Mouse (Mus musculus) brain, embryonic 14.5 days (tissue): ENCODE data around the gene Gm20661.
A peak's percentile ranks its signal among the peaks of the same experiment; 100 is the strongest.

Source experiments
- CTCF ChIP-seq: fragments of 200-500 bp; IDR thresholded peaks from 2 replicates; pipeline ENCODE4 v1.5.1; 2012; ENCODE audit warnings: inconsistent platforms, mild to moderate bottlenecking, moderate library complexity, borderline replicate concordance; ENCODE audit not compliant: insufficient read depth, insufficient read length; ENCODE audit errors: extremely low read depth
- POLR2A ChIP-seq: fragments of 200-500 bp; IDR thresholded peaks from 2 replicates; pipeline ENCODE4 v1.6.1; 2012; ENCODE audit warnings: mild to moderate bottlenecking, inconsistent platforms, borderline replicate concordance; ENCODE audit not compliant: poor library complexity, insufficient read depth, insufficient read length, severe bottlenecking; ENCODE audit errors: extremely low read depth

DNA sequence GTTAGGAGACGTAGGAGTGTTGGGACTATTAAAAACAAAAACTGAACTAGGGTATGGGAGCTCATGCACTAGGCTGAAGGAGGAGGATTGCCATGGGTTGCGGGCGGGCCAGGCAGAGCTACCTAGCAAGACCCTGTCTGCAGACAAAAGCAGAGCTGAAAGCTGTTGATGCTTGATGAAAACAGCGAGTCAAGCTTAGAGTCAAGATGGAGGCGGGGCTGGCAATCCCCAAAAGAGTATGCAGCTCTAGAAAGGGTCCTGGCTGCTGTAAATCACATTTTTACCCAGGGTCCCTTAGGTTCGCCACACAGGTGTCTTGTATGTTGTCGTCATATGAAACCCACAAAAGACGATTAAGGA lies 20.7 kb downstream of the Gm20661 start:
- TF ChIP-seq CTCF: no peak
- peak; percentile 21; the same call in 1 of the 2 replicates for TF ChIP-seq POLR2A
